Mouse (Mus musculus): Measurements from ENCODE around the gene Ablim2.

Gene Ablim2

DNA sequence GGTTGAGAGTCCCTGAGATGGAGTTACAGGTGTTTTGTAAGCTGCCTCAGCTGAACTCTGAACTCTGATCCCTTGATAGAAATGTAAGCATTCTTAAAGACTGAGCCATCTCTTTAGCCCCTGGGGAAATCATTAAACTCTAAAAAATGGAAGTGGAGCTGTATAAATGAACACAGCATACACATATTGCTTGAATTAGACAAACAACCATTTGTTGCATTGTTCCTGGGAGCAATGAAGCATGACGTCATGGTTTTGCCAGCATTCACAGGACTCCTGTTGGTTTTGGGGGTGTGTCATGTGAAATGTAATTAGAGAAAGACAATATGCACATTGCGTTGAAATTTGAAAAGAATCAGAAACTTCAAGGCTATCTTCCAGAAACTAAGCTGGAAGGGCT, 132.0 kb downstream of the Ablim2 start:
- DNase-seq = no peak

- DNase-seq = no peak
Observed at GRCm38 (mm10) chr5:35890985-35891730, 133.5 kb downstream of the Ablim2 start.

DNA sequence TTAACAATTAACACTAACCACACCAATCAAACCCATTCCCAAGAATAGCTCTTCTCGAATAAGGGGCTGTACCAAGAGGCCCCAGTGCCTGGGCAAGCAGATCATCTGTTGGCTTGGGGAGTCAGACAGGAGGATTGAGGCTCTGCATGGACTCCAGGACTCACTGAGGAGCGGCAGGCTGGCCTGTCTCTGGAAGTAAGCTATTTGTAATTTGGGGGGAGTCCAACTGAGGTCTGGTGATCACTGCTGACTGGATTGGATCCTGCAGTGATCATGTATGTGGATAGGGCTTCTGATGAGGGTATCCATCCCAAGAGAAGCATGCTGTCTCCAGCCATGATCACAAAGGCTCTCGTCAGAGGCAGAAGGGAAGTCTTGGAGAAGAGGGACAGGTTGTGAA, 134.7 kb downstream of the Ablim2 start:
- DNase-seq = no peak

- DNase-seq = peak; percentile 100
Observed at GRCm38 (mm10) chr5:35893093-35893804, 135.6 kb downstream of the Ablim2 start, which contains the start of gene Afap1. Afap1 (plus strand) TSS chr5:35893319.

DNA sequence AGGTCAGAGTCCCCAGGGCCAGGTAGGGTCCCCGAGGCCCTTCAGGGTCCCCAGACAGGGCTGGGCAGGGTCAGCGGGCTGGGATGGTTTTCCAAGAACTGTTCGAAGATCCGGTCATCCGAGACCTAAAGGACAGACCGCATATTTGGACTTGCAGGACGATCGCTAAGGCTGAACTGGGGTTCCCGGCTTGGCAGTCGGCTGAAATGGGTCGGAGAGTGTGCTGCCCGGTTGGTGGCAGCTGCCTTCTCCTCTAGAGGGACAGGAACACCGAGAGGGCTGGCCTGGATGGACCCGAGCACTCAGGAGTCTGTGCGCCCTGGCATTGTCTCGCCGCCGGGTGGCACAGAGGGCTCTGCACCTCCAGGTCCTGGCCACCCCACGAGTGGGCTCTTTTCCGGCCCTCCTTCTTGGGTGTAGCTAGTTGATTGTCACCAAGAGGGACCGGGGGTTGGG, 136.2 kb downstream of the Ablim2 start:
- DNase-seq = peak; percentile 82 to 87

- DNase-seq = peak; percentile 31 to 68
Observed at GRCm38 (mm10) chr5:35894295-35895047, 136.8 kb downstream of the Ablim2 start.

- no peak for DNase-seq
Observed at GRCm38 (mm10) chr5:35895926-35896325, 138.2 kb downstream of the Ablim2 start.

- no peak for DNase-seq
Observed at GRCm38 (mm10) chr5:35896556-35896955, 138.9 kb downstream of the Ablim2 start.

GRCm38 (mm10) chr5:35897147-35897546, 139.5 kb downstream of the Ablim2 start:
- no peak for DNase-seq

GRCm38 (mm10) chr5:35898114-35898513, 140.4 kb downstream of the Ablim2 start:
- DNase-seq = peak in 1 of 2 experiments; percentile 31

DNA sequence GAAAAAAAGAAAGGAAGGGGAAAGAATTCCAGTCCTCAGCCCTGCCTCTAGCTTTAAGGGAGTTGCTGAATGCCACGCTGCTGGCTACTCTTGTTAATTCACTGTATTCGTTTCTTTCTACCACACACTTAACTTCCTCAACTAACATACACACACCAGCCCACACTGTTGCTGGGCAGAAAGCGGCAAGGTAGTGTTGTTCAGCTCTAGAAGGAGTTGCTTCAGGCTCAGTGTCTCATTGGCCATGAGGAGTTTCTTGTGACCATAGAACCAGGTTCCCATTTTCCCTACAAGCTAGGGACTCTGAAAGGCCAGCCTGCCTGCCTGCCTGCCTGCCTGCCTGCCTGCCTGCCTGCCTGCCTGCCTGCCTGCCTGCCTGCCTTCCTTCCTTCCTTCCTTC, 141.3 kb downstream of the Ablim2 start:
- DNase-seq = no peak

- no peak for DNase-seq
Observed at GRCm38 (mm10) chr5:35900401-35901225, 142.9 kb downstream of the Ablim2 start.

DNA sequence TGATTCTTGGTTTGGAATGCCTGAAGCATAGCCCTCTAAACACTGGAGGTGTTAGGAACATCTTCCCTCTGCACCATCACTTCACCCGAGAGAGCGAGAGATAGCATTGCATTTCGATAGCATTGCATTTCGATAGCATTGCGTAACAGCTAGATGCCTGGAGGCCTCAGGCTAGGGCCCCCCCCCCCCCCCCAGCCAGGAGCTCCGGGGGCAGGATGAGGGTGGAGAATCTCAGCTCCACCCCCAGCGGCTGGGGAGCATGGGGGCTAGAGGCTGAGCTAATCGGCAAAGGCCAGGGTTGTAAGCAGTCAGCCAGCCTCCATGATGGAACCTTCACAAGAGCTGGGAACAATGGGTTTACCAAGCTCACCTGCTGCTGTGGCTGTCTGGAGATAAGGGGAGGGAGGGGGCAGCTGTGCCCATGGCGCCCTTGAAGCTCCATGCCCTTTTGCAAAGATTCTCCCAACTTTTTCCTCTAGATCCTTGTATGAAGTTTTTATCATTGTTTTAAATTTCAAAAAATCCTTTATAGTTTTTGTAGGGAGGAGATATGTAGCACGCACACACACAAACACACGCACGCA, 143.6 kb downstream of the Ablim2 start:
- DNase-seq = peak in 1 of 2 experiments; percentile 67

GRCm38 (mm10) chr5:35903456-35903855, 145.8 kb downstream of the Ablim2 start:
- DNase-seq = no peak

- no peak for DNase-seq
Observed at GRCm38 (mm10) chr5:35905283-35905682, 147.6 kb downstream of the Ablim2 start.

GRCm38 (mm10) chr5:35907090-35907489, 149.4 kb downstream of the Ablim2 start:
- no peak for DNase-seq

- peak; percentile 75 to 89 for DNase-seq
Observed at GRCm38 (mm10) chr5:35907633-35908426, 150.2 kb downstream of the Ablim2 start.

- DNase-seq = peak in 1 of 2 experiments; percentile 35
Observed at GRCm38 (mm10) chr5:35908626-35909443, 151.2 kb downstream of the Ablim2 start.

GRCm38 (mm10) chr5:35915629-35916300, 158.1 kb downstream of the Ablim2 start:
- no peak for DNase-seq

DNA sequence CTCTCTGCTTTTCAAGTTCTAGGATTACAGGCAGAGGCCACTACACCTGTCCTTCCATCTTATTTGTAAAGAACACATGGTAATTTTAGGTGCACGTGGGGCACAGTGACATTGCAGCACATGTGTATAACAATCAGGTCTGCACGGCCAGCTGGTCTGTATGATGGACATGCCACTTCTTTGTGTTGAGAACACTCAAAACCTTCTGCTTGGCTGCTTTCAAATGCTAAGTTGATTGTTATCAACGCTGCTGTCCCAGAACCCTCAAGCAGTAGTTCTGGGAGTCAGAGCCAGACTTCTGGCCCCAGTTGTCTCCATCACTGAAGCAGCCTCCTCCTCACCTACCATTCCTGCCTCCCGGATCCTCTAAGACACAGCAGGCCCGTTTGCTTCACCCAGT, 159.0 kb downstream of the Ablim2 start:
- no peak for DNase-seq

Measured in lung, postnatal 4 days (tissue).